Mouse (Mus musculus) induced T-regulatory cell, adult 2 months (primary cell): ENCODE measurements around the gene Hist3h2a.
A peak's percentile ranks its signal among the peaks of the same experiment; 100 is the strongest.

Experiments
- DNase-seq: peaks from one replicate; pipeline ENCODE4 v3.0.0-alpha.2; 2012; ENCODE audit warnings: low read depth

Hist3h2a gene

DNA sequence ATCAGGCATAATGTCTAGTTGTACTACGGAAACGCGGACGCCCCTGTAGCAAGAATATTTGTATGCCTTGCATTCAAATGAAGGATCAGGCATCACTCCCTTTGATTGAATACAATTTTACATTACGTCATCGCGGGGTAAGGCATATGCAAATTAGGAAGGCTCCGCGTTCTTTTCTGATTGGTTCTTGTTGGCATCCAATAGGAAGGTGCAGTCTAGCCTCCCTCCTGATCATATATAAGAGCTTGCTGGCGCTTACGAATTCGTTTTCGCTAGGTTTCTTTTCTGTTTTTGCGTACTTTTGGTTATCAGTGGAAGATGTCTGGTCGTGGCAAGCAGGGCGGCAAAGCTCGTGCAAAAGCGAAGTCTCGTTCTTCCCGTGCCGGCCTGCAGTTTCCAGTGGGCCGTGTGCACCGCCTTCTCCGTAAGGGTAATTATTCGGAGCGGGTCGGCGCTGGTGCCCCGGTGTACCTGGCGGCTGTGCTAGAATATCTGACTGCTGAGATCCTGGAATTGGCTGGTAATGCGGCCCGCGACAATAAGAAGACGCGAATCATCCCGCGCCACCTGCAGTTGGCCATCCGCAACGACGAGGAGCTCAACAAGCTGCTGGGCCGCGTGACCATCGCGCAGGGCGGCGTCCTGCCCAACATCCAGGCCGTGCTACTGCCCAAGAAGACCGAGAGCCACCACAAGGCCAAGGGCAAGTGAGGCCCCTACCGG is at the start of gene Hist3h2a, which contains the start of gene Trim17:
Hist3h2a (plus strand) TSS at position 266 of the 723 bp plus-strand sequence.
Trim17 (plus strand) TSS at position 266 of the 723 bp plus-strand sequence.
- DNase-seq: peak; percentile 98

DNA sequence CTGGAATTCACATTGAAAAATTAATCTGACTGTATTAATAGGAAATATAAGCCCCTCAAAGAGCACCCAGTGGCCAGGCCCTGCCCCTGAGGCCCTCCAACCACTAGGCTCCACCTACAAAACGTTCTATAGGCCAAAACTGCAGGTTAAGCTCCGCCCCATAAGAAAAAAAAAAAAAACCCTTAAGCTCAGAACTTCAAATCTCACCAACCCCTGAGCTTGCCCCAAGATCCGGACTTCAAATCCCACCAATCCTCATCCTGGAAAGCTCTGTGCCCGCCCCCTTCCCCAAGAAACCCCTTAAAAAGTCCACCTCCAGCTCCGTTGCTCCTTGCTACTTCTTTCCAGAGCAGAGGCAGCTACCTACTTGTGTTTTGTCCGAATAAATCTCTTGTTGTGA is 49.6 kb upstream of the Hist3h2a start:
- DNase-seq: peak; percentile 64

DNA sequence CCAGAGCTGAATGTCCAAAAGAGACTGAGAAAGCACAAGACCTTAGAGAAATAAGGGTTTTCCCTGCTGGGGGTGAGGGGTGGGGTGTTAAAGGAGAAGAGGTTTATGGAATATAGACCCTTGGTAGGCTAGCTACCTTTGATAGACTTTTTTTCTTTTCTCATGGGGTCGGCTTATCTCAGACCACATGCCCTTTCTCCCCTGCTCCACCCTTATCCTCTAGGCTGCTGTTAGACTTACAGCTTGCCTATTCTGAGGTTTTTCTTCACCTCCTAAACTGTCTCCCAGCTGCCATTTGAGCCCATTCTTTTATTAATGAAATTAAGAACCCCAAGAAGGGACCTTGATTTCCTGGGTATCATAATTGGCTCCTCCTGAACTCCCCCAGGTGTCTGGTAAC is 40.7 kb upstream of the Hist3h2a start:
- no peak for DNase-seq

DNA sequence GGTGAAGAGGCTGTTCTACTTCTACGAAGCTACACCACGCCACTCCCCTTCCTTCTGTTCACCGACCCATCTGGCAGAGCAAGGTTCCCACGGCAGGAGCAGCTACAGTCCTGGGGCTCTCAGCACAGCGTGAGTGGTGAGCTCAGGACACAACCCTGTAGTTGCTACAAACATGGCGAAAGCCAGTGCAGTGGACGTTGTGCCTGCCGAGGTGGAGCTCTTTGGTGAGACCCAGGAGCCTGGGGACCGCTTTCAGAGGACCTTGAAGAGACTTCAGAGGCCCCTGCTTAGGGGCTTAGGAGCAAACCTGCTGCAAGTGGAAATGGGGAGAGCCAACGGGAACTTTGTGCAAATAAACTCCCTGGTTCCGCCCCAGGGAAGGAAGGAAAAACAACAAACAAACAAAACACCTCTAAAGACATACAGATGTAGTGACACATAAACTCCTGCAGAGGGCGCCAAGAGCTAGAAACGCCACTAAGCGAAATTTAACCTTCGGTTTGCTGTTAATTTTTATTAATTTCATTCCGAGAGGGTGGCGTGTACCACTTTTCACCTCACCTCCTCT is 39.9 kb upstream of the Hist3h2a start:
- peak; percentile 82 for DNase-seq

DNA sequence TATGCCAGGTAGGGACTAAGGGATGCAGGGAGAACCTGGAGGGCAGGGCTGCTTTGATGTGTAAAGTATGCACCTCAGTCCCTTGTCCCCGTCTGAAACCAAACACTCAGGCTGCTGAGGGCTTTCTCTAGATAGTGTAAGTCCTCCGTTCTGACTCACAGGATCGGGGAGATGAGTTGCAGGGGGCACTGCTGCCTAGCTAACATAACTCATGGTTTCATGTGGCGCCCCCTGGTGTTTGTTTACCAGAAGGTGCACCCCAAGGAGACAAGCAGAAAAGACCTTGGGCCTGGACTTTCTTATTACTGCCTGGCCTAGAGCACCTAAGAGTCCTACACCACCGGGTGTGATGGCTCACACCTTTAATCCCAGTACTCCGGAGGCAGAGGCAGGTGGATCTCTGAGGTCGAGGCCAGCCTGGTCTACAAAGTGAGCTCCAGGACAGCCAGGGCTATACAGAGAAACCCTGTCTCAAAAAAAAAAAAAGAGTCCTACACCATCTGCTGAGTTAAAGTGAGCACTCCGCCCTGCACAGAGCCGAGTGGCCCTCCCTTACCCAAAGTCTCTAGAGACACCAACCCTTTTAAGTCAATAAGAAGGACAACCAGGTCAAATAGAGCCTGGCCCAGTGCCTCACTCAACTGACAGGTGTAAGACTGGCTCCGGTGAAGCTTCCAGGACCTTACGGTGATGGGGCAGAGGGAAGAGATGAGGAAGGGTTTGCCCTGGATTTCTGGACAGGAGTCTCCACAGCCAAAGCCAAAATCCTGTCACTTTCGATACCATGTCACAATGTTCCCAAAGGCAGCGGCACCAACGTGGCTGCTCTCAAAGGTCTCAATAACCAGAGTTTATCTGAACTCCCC is 37.4 kb upstream of the Hist3h2a start:
- DNase-seq: peak; percentile 88

DNA sequence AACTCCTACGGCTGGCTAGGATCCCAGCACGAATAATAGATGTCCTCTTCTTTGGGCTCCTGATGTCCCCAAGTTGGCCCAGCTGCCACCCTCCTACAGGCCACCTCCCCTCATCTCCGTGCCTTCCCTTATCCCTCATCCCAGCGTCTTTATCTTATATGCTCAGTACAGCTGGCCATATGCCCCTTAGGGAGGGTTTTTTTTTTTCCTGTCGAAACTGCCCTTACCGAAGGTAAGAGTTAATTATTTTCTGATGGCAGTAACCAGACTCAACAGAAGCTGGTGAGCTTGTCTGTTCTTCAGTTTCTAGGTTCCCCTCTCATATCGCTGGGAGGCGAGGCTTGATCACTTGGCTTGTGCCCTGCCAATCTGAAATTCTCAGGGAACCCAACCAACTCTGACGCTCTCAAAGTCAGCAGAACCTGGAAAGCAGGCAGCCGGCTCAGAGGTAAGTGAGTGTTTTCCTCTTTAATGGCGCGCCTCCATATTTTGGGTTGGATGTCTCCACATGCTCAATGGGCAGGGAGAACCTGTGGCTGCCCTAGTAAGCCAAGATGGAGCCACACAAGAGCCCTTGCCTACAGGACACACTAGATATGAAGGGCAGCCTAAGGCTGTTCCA is 36.6 kb upstream of the Hist3h2a start, which contains the start of gene Btnl10:
Btnl10 (plus strand) TSS at position 164 of the 622 bp plus-strand sequence.
- DNase-seq: no peak

DNA sequence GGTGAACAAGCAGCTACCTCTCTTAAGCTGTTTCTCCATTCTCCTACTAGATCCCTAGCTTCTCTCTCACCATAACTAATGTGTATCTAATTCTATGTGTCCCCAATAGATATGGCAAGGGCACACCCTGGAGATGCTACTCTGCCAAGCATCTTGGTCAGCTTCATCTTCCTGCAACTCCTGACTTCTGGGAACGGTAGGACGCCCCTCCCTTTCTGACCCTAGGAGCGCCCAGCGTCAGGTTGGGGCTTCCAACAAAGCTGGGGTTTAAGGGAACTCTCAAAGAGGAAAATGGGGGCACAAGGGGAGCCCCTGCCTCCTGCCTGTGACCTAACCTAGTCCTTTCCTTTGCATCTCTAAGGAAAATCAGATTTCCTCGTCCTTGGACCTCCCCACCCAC is 35.7 kb upstream of the Hist3h2a start:
- no peak for DNase-seq

DNA sequence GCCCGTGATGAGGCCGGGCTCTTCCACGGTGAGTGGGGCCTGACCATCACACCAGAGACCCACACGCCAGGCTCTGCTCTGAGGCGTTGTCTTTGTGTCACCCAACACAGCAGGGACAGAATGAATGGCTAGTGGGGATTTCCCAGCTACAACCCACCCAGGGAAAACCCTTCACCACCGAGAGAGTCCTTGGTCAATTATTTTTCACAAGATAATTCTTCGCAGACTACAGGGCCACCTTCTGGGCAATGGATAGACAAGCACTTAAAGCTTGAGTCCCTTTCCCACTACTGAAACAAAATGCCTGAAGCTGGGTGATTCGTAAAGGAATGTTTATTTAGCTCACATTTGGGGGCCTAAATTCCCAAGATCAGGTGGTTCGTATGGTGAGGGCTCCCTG is 32.1 kb upstream of the Hist3h2a start:
- no peak for DNase-seq

DNA sequence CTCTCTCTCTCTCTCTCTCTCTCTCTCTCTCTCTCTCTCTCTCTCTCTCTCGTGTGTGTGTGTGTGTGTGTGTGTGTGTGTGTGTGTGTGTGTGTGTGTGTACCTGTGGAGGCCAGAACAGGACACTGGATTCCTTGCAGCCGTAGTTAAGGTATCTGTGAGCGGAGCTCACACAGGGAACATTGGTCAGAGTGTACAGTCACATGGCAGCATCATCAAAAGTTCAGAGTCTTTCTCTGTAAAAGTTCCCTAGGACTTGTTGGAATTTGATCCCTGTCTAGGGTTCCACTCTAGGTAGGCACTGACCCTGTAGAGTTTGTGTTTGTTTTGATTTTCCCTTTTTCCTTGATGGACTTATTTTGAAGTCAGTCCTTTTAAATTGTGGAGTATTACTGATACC is 27.8 kb upstream of the Hist3h2a start:
- no peak for DNase-seq

DNA sequence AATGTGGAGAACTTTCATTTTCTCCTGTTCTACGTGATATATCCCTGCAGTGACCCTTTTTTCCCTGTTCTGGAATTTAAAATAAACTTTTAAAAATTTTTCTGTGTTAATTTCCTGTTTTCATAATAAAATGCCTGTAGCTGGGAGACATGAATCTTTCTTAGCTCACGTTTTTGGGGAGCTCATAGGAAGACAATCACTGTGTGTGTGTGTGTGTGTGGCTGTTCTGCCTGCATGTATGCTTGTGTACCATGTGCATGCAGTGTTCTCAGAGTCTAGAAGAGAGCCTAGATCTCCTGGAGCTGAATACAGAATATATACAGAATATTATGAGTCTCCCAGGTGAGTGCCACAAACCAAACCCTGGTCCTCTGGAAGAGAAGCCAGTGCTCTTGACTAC is 27.4 kb upstream of the Hist3h2a start:
- DNase-seq: no peak

DNA sequence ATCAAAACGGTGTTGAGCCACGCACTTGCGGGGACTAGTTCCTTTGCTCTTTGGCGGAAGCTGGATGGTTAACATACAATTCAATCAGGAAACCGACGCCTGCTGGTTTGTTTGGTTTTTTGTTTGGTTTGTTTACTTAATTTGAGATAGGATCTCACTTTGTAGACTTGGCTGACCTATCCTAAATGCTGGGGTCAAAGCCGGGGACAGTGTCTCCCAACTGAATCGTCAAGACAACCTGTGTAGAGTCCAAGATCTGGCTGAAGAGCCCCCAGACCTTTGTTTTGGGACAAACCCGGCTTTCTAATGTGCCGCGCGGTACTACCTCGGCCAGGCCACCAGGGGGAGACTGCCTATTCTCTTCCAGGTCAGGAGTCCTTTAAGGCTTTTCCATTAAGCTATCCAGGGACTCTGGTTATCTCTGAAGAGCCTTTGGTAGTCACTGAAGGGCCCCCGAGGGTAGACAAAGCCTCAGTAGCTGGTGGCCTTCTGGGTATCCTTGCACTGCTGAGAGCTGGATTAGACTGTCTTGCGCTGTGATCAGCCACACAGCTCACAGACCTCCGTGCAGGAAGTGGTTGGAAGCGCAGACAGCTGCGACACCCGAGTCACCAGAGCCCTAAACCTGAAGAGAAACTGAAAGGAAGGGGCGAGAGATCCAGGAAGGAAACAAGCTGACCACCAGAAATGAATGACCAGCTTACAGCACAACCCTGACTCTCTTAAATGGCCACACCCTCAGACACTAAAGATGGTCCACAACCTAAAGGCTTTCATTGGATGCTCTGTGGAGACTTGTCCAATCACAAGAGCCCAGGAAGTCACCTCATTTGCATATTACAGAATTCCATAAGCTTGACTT is 26.5 kb upstream of the Hist3h2a start:
- peak; percentile 92 for DNase-seq

DNA sequence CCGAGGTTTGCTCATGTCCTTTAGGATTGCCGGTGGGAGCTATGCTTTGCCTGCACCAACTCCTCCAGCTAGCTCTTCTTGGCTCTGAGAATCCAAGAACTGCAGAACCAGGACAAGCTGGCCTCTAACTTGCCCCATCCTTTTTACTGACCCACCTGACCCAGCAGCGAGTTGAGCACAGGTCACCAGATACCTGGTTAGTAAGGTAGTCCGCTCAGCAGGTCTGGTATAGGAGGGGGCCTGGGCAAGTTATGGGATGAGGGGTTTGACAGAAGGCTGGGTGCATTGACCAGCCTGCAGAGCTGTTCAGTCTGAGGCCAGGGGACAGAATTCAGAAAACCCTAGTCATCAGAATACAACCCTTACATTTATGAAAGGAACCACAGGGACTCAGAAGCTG is 25.4 kb upstream of the Hist3h2a start:
- DNase-seq: no peak

DNA sequence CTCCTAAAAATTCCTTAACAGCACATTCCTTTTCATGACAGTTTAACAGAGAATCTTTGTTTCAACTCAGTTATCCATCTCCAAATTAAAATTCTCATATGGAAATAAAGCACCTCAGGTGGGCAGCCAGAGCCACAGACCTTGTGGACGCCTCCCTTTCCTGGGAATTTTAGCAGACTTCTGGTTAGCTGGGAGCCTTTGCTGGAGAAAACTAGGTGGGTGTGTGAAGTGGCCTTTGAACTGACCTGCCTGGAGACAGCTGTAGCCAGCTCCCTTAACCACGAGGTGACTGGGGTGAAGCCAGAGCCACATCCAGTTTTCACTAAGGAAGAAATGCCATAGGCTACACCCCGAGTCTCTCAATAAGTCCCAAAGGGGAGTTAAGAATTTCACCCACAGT is 24.8 kb upstream of the Hist3h2a start:
- no peak for DNase-seq

DNA sequence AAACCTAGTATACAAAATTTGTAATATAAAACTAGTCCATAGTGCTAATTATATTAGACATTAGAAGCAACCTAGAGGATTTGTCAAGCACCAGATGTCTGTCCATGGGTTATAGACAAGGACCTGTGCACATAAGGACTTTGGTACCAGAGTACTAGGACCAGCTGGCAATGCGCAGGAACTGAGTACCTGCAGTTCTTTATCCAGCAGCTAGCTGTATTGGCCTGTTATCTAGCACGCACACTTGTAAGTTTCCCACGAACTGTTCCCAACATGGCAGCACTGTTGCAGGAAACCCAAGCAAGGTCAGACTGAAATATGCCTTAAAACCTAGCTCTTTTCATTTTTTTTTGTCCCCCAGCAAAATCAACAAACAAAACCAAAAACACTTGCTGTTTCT is 24.2 kb upstream of the Hist3h2a start:
- no peak for DNase-seq

DNA sequence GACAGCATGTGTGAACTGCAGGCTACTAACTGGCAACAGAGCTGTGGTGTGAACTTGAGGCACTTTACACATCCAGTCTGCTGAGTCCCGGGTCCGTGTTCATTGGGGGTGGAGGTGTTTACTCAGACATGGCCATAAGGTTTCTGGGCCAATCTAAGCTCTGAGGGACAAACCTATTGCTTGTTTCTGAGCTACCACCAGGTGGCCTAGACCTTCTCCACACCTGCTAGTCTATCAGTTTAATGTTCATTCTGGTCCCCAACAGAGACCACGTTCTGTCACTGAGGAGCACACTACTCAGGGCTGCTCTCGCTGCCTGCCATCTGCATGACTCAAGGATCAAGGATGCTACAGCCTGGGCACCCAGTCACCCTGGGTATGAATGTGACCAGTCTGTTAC is 22.9 kb upstream of the Hist3h2a start:
- DNase-seq: peak; percentile 47

DNA sequence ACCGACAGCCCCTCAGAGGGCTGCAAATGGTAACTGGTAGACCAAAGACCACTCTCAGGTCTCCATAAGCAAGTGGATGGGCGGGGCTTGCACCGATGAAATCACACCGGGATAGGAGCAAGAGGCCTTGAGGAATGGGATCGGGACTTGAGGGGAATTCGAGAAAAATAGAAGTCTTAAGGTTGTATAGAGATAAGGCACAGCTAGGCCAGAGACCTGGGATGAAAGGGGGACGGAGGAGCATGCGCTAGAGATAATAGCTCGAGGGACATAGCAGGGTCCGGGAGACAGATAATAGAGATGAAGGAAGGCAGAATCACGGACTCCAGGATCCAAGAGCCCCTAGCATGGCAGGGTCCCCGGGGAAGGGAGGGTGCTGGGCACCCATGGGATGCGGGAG is 16.6 kb upstream of the Hist3h2a start:
- DNase-seq: no peak

DNA sequence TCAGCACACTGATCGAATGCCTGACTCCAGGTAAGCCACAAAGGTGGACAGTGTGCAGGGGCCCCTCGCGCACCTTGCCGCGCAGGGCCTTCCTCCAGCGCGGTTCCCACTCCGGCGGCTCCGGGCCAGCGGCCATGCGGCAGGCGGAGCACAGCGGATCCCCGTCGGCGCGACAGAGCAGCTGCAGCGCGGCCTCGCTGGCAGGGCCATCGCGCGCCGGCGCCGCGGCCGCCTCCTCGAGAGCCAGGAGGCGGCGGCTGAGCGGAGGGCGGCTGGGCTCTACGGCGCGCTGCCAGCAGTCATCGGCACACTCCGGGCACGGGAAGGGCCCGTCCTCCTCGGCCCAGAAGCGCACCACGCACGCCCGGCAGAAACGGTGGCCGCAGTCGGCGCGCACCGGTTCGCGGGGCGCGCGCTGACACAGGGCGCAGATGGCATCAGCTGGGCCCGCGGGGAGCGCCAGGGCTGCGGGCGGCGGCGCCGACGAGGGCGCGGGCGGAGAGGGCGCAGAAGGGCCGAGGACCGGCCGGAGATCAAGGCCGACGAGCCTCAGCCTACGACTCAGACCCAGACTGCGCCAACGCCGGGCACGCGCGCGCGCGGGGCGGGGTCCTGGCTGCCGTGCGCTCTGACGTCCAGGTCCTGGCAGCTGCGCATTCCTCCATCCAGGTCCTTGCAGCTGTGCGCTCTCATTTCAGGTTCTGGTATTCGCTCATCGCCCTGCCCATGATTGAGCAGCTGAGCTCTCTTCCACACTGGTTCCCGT is 16.0 kb upstream of the Hist3h2a start, which contains the start of gene Rnf187:
Rnf187 (minus strand) TSS at position 595 of the 766 bp plus-strand sequence.
- peak; percentile 92 for DNase-seq

DNA sequence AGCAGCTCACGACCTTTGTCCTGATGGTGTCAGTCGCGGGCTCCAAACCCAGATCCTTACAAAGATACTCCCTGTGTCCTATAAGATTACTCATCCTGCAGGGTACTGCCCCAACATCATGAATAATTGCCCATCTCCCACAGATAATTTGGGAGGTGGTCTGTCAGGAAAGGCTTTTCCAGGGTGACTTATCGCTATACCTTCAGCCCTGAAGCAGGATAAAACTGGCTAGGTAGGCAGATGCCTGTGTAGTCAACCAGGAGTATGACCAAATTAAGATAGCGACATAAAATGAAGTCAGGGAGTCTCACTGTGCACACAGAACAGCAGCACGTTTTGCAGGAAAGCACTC is 15.4 kb upstream of the Hist3h2a start:
- DNase-seq: no peak

DNA sequence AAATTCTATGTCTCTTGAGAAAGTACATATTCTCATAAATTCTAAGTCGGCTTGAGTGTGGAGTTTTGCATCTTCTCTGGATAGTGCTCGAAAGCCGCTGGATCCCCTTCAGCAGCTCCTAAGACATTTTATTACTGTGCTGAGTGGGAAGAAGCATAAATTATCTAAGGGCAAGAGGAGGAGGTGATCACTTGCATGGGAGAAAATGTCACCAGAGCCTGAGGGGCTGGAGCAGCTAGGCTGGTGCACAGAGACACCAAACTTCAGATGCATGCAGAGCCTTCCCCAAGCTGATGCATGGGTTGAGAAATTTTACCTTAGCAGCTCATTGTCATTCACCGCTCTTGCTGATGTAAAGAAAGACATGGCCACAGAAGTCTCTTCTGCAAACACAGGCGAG is 10.3 kb upstream of the Hist3h2a start:
- DNase-seq: no peak

DNA sequence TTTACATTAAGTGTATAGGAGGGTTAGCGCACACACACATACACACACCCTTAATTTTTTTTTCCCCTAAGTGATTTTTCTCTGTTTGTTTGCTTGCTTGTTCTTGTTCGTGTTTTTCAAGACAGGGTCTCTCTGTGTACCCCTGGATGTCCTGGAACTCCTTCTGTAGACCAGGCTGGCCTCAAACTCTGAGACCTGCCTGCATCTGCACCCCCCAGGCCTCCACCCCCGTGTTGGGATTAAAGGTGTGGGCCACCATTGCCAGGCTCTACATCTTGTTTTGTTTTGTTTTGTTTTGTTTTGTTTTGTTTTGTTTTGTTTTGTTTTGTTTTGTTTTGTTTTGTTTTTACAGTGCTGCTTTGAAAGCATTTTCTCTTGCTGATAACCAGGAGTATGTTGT is 7.2 kb upstream of the Hist3h2a start:
- DNase-seq: no peak
